14 mouse cellular contexts compared by ENCODE assay signal in genomic region chr7:63768398-63769029, GRCm38 (mm10).
DNase-seq lines count a peak whose midpoint lies in the region; ATAC-seq lines count a peak whose summit lies in the region.
"Had no signal": no experiment of that assay in that cellular context is flagged by ENCODE, and none has a peak within 500 bp of the region (broad histone marks: within the 10 kb centered on the region; RNA-seq: fewer than 3 reads in every experiment).

No protein-coding gene starts in this region.

- ATAC-seq in forebrain, embryonic 12.5 days (ENCODE audit: low FRiP score): no peak; the same call in 1 of the 2 replicates
- ATAC-seq in lung, embryonic 16.5 days (ENCODE audit: low read depth): 0 out of 2 replicates have a peak, but pooled peaks have one; percentile 20
- ATAC-seq in hindbrain, embryonic 15.5 days (ENCODE audit: low FRiP score, low read depth): peak; percentile 74
- ATAC-seq in neural tube, embryonic 14.5 days (ENCODE audit: low read depth): peak; percentile 70; the same call in 1 of the 2 replicates
- ATAC-seq in megakaryocyte progenitor cell, adult 5-6 weeks (replicated peaks; ENCODE audit: poor library complexity): no peak
- no peak for ATAC-seq in intestine, embryonic 15.5 days

- no peaks in the 10 kb centered on the region for H3K36me3 ChIP-seq in forebrain, embryonic 10.5 days (replicated peaks)
- H3K36me3 ChIP-seq in forebrain, embryonic 12.5 days (replicated peaks): no peaks in the 10 kb centered on the region
- no peaks in the 10 kb centered on the region for H3K36me3 ChIP-seq in lung, embryonic 16.5 days (ENCODE audit: control insufficient read depth, insufficient read depth, low read length)
- no peaks in the 10 kb centered on the region for H3K36me3 ChIP-seq in hindbrain, embryonic 15.5 days
- H3K36me3 ChIP-seq in neural tube, embryonic 14.5 days (ENCODE audit: control insufficient read depth, insufficient read depth, low read length): no peaks in the 10 kb centered on the region
- H3K36me3 ChIP-seq in intestine, embryonic 15.5 days: no peaks in the 10 kb centered on the region
- H3K36me3 ChIP-seq: liver, embryonic 15.5 days had no signal

- no peak overlapping the region for H3K9ac ChIP-seq in forebrain, embryonic 12.5 days
- H3K9ac ChIP-seq in lung, embryonic 16.5 days (ENCODE audit: low read length): no peak overlapping the region
- H3K9ac ChIP-seq in hindbrain, embryonic 15.5 days: no peak overlapping the region
- H3K9ac ChIP-seq in neural tube, embryonic 14.5 days (replicated peaks; ENCODE audit: low read depth, low read length): no peak overlapping the region
- H3K9ac ChIP-seq in intestine, embryonic 15.5 days: no peak overlapping the region
- H3K9ac ChIP-seq: liver, embryonic 15.5 days had no signal

- no peaks in the 10 kb centered on the region for H3K9me3 ChIP-seq in forebrain, embryonic 10.5 days
- H3K9me3 ChIP-seq in forebrain, embryonic 12.5 days: no peaks in the 10 kb centered on the region
- no peaks in the 10 kb centered on the region for H3K9me3 ChIP-seq in lung, embryonic 16.5 days (ENCODE audit: control insufficient read depth, low read length)
- H3K9me3 ChIP-seq in hindbrain, embryonic 15.5 days: no peaks in the 10 kb centered on the region
- H3K9me3 ChIP-seq in neural tube, embryonic 14.5 days (ENCODE audit: control insufficient read depth, low read length): no peaks in the 10 kb centered on the region
- no peaks in the 10 kb centered on the region for H3K9me3 ChIP-seq in intestine, embryonic 15.5 days
- H3K9me3 ChIP-seq: liver, embryonic 15.5 days had no signal

- no peak overlapping the region for H3K4me3 ChIP-seq in forebrain, embryonic 10.5 days
- H3K4me3 ChIP-seq in forebrain, embryonic 12.5 days (replicated peaks): no peak overlapping the region
- no peak overlapping the region for H3K4me3 ChIP-seq in lung, embryonic 16.5 days (ENCODE audit: low read length)
- H3K4me3 ChIP-seq in hindbrain, embryonic 15.5 days: no peak overlapping the region
- no peak overlapping the region for H3K4me3 ChIP-seq in neural tube, embryonic 14.5 days (ENCODE audit: low read depth, low read length)
- H3K4me3 ChIP-seq in intestine, embryonic 15.5 days (replicated peaks): no peak overlapping the region
- H3K4me3 ChIP-seq: liver, embryonic 15.5 days had no signal

- H3K27ac ChIP-seq in forebrain, embryonic 10.5 days: no peak overlapping the region
- no peak overlapping the region for H3K27ac ChIP-seq in forebrain, embryonic 12.5 days
- no peak overlapping the region for H3K27ac ChIP-seq in lung, embryonic 16.5 days (ENCODE audit: low read length)
- H3K27ac ChIP-seq in hindbrain, embryonic 15.5 days (replicated peaks): peak overlapping the region; percentile 45
- no peak overlapping the region for H3K27ac ChIP-seq in neural tube, embryonic 14.5 days (ENCODE audit: low read depth, low read length)
- H3K27ac ChIP-seq in intestine, embryonic 15.5 days: no peak overlapping the region
- H3K27ac ChIP-seq: liver, embryonic 15.5 days had no signal

- H3K4me1 ChIP-seq in forebrain, embryonic 10.5 days: peaks cover 23% of the 10 kb centered on the region
- peaks cover 14% of the 10 kb centered on the region; the same call in 1 of the 2 replicates for H3K4me1 ChIP-seq in forebrain, embryonic 12.5 days
- no peaks in the 10 kb centered on the region for H3K4me1 ChIP-seq in lung, embryonic 16.5 days (replicated peaks; ENCODE audit: control insufficient read depth, insufficient read depth, low read length)
- peaks cover 10% of the 10 kb centered on the region for H3K4me1 ChIP-seq in hindbrain, embryonic 15.5 days (replicated peaks)
- H3K4me1 ChIP-seq in neural tube, embryonic 14.5 days (ENCODE audit: control insufficient read depth, insufficient read depth, low read length): no peaks in the 10 kb centered on the region
- no peaks in the 10 kb centered on the region for H3K4me1 ChIP-seq in intestine, embryonic 15.5 days (replicated peaks)
- H3K4me1 ChIP-seq: liver, embryonic 15.5 days had no signal

- H3K27me3 ChIP-seq in forebrain, embryonic 10.5 days (ENCODE audit: poor library complexity, severe bottlenecking): 0 out of 2 replicates have a peak, but pooled peaks cover 3% of the 10 kb centered on the region
- H3K27me3 ChIP-seq in forebrain, embryonic 12.5 days: no peaks in the 10 kb centered on the region
- H3K27me3 ChIP-seq in lung, embryonic 16.5 days (ENCODE audit: control insufficient read depth, insufficient read depth, low read depth, low read length): no peaks in the 10 kb centered on the region
- no peaks in the 10 kb centered on the region for H3K27me3 ChIP-seq in hindbrain, embryonic 15.5 days
- no peaks in the 10 kb centered on the region for H3K27me3 ChIP-seq in neural tube, embryonic 14.5 days (ENCODE audit: control insufficient read depth, insufficient read depth, low read length)
- H3K27me3 ChIP-seq in intestine, embryonic 15.5 days (replicated peaks): no peaks in the 10 kb centered on the region
- H3K27me3 ChIP-seq: liver, embryonic 15.5 days had no signal

- DNase-seq in forebrain, embryonic 10.5 days (ENCODE audit: extremely low spot score, low spot score): peak; percentile 12
- DNase-seq in lung, postnatal 25 days (ENCODE audit: low spot score): no peak
- DNase-seq: B cell, adult 2 months; cerebellum, adult 8-10 months; kidney, adult 18-20 months; right cerebral cortex, postnatal 25 days; thymus, postnatal 25 days had no signal

- WGBS in forebrain, embryonic 10.5 days: 66% methylated on average over 5 of the region's 5 CpGs
- 59% methylated on average over 5 of the region's 5 CpGs for WGBS in forebrain, embryonic 12.5 days
- WGBS in lung, embryonic 16.5 days: 59% methylated on average over 5 of the region's 5 CpGs
- 34% methylated on average over 5 of the region's 5 CpGs for WGBS in hindbrain, embryonic 15.5 days
- WGBS in neural tube, embryonic 14.5 days: 41% methylated on average over 5 of the region's 5 CpGs
- 63% methylated on average over 5 of the region's 5 CpGs for WGBS in intestine, embryonic 15.5 days

- no peak overlapping the region for H3K4me2 ChIP-seq in forebrain, embryonic 12.5 days
- no peak overlapping the region for H3K4me2 ChIP-seq in lung, embryonic 16.5 days (ENCODE audit: low read depth, low read length)
- H3K4me2 ChIP-seq in hindbrain, embryonic 15.5 days: no peak overlapping the region
- H3K4me2 ChIP-seq in neural tube, embryonic 14.5 days (ENCODE audit: low read depth, low read length): no peak overlapping the region
- H3K4me2 ChIP-seq in intestine, embryonic 15.5 days (replicated peaks): no peak overlapping the region
- H3K4me2 ChIP-seq: liver, embryonic 15.5 days had no signal

Comparison
In these comparisons a context has a peak if more than half of its experiments do, and no peak if none do; other contexts are left out.
1. ATAC-seq: peak in lung, embryonic 16.5 days (single experiment), hindbrain, embryonic 15.5 days (single experiment) and neural tube, embryonic 14.5 days (single experiment); none in forebrain, embryonic 12.5 days (single experiment), megakaryocyte progenitor cell, adult 5-6 weeks (single experiment) and intestine, embryonic 15.5 days (single experiment).